Mouse (Mus musculus): ENCODE results near the gene Usp5. TPM values are rescaled to one million over a fixed set of nuclear protein-coding genes. Genes with fewer than 3 reads are reported as not detected.

Usp5 gene
- polyA plus RNA-seq, 1 experiment = 80.9 TPM

GRCm38 (mm10) chr6:124850535-124850934 is 21.3 kb upstream of the Usp5 start:
- Histone ChIP-seq H3K9ac (ENCODE audit: low read depth, poor library complexity, severe bottlenecking) (no peak overlapping the region), H3K4me3 (ENCODE audit: low read depth, low read length) (no peak overlapping the region), H3K9me3 (replicated peaks; ENCODE audit: control insufficient read depth, insufficient read depth, low read length, poor library complexity, severe bottlenecking) (no peaks in the 10 kb centered on the region), H3K36me3 (ENCODE audit: control insufficient read depth, insufficient read depth, low read length, poor library complexity, severe bottlenecking) (no peaks in the 10 kb centered on the region), H3K27me3 (ENCODE audit: control insufficient read depth, insufficient read depth, low read length, poor library complexity, severe bottlenecking) (no peaks in the 10 kb centered on the region), H3K4me1 (ENCODE audit: control insufficient read depth, insufficient read depth, low read length) (peaks cover 4% of the 10 kb centered on the region), H3K27ac (ENCODE audit: insufficient read depth, low read length) (no peak overlapping the region)
- peak; percentile 50; the same call in 1 of the 2 replicates for TF ChIP-seq EP300 (IDR thresholded peaks at IDR 0.05; ENCODE audit: insufficient read depth, low read depth, low read length)
- no peak for TF ChIP-seq CTCF (IDR thresholded peaks at IDR 0.05; ENCODE audit: low read depth, low read length)

- H3K9me3 ChIP-seq (replicated peaks; ENCODE audit: control insufficient read depth, insufficient read depth, low read length, poor library complexity, severe bottlenecking) = no peaks in the 10 kb centered on the region
- no peaks in the 10 kb centered on the region for H3K36me3 ChIP-seq (ENCODE audit: control insufficient read depth, insufficient read depth, low read length, poor library complexity, severe bottlenecking)
- H3K9ac ChIP-seq (ENCODE audit: low read depth, poor library complexity, severe bottlenecking) = no peak overlapping the region
- H3K27me3 ChIP-seq (ENCODE audit: control insufficient read depth, insufficient read depth, low read length, poor library complexity, severe bottlenecking) = no peaks in the 10 kb centered on the region
- no peak overlapping the region for H3K27ac ChIP-seq (ENCODE audit: insufficient read depth, low read length)
- no peak overlapping the region for H3K4me3 ChIP-seq (ENCODE audit: low read depth, low read length)
- H3K4me1 ChIP-seq (ENCODE audit: control insufficient read depth, insufficient read depth, low read length) = peaks cover 4% of the 10 kb centered on the region
- TF ChIP-seq CTCF (IDR thresholded peaks at IDR 0.05; ENCODE audit: low read depth, low read length) (peak; percentile 88), EP300 (IDR thresholded peaks at IDR 0.05; ENCODE audit: insufficient read depth, low read depth, low read length) (no peak)
Observed at GRCm38 (mm10) chr6:124847305-124847704, 18.0 kb upstream of the Usp5 start.

- peaks cover 2% of the 10 kb centered on the region for H3K4me1 ChIP-seq (ENCODE audit: control insufficient read depth, insufficient read depth, low read length)
- TF ChIP-seq POLR2A (IDR thresholded peaks at IDR 0.05; ENCODE audit: insufficient read depth, low read length) = no peak
- TF ChIP-seq CTCF (IDR thresholded peaks at IDR 0.05; ENCODE audit: low read depth, low read length) = no peak
- no peak for TF ChIP-seq EP300 (IDR thresholded peaks at IDR 0.05; ENCODE audit: insufficient read depth, low read depth, low read length)
- H3K4me3 ChIP-seq (ENCODE audit: low read depth, low read length) = no peak within 1 kb of the TSS
- no peaks in the 10 kb centered on the region for H3K36me3 ChIP-seq (ENCODE audit: control insufficient read depth, insufficient read depth, low read length, poor library complexity, severe bottlenecking)
- H3K9me3 ChIP-seq (replicated peaks; ENCODE audit: control insufficient read depth, insufficient read depth, low read length, poor library complexity, severe bottlenecking) = no peaks in the 10 kb centered on the region
- H3K27ac ChIP-seq (ENCODE audit: insufficient read depth, low read length) = no peak within 1 kb of the TSS
- no peak within 1 kb of the TSS for H3K9ac ChIP-seq (ENCODE audit: low read depth, poor library complexity, severe bottlenecking)
- H3K27me3 ChIP-seq (ENCODE audit: control insufficient read depth, insufficient read depth, low read length, poor library complexity, severe bottlenecking) = no peaks in the 10 kb centered on the region
Observed at GRCm38 (mm10) chr6:124840241-124841167, 11.2 kb upstream of the Usp5 start, which contains the start of gene Gnb3. Gnb3 (minus strand) TSS chr6:124840275.

- Histone ChIP-seq H3K36me3 (ENCODE audit: control insufficient read depth, insufficient read depth, low read length, poor library complexity, severe bottlenecking) (no peaks in the 10 kb centered on the region), H3K27me3 (ENCODE audit: control insufficient read depth, insufficient read depth, low read length, poor library complexity, severe bottlenecking) (no peaks in the 10 kb centered on the region), H3K9ac (ENCODE audit: low read depth, poor library complexity, severe bottlenecking) (no peak overlapping the region), H3K4me1 (ENCODE audit: control insufficient read depth, insufficient read depth, low read length) (peaks cover 2% of the 10 kb centered on the region), H3K9me3 (replicated peaks; ENCODE audit: control insufficient read depth, insufficient read depth, low read length, poor library complexity, severe bottlenecking) (no peaks in the 10 kb centered on the region), H3K27ac (ENCODE audit: insufficient read depth, low read length) (no peak overlapping the region), H3K4me3 (ENCODE audit: low read depth, low read length) (no peak overlapping the region)
- TF ChIP-seq POLR2A (IDR thresholded peaks at IDR 0.05; ENCODE audit: insufficient read depth, low read length) (no peak), EP300 (IDR thresholded peaks at IDR 0.05; ENCODE audit: insufficient read depth, low read depth, low read length) (no peak), CTCF (IDR thresholded peaks at IDR 0.05; ENCODE audit: low read depth, low read length) (no peak)
Observed at GRCm38 (mm10) chr6:124839805-124840204, 10.5 kb upstream of the Usp5 start.

GRCm38 (mm10) chr6:124836411-124836810 is 7.1 kb upstream of the Usp5 start:
- H3K9ac ChIP-seq (ENCODE audit: low read depth, poor library complexity, severe bottlenecking) = no peak overlapping the region
- no peaks in the 10 kb centered on the region for H3K27me3 ChIP-seq (ENCODE audit: control insufficient read depth, insufficient read depth, low read length, poor library complexity, severe bottlenecking)
- no peak overlapping the region for H3K4me3 ChIP-seq (ENCODE audit: low read depth, low read length)
- TF ChIP-seq EP300 (IDR thresholded peaks at IDR 0.05; ENCODE audit: insufficient read depth, low read depth, low read length) (no peak), POLR2A (IDR thresholded peaks at IDR 0.05; ENCODE audit: insufficient read depth, low read length) (no peak), CTCF (IDR thresholded peaks at IDR 0.05; ENCODE audit: low read depth, low read length) (no peak)
- H3K4me1 ChIP-seq (ENCODE audit: control insufficient read depth, insufficient read depth, low read length) = peaks cover 2% of the 10 kb centered on the region
- H3K9me3 ChIP-seq (replicated peaks; ENCODE audit: control insufficient read depth, insufficient read depth, low read length, poor library complexity, severe bottlenecking) = no peaks in the 10 kb centered on the region
- H3K36me3 ChIP-seq (ENCODE audit: control insufficient read depth, insufficient read depth, low read length, poor library complexity, severe bottlenecking) = peaks cover 16% of the 10 kb centered on the region
- no peak overlapping the region for H3K27ac ChIP-seq (ENCODE audit: insufficient read depth, low read length)

GRCm38 (mm10) chr6:124835531-124835930 is 6.2 kb upstream of the Usp5 start:
- H3K9me3 ChIP-seq (replicated peaks; ENCODE audit: control insufficient read depth, insufficient read depth, low read length, poor library complexity, severe bottlenecking) = no peaks in the 10 kb centered on the region
- peaks cover 4% of the 10 kb centered on the region for H3K4me1 ChIP-seq (ENCODE audit: control insufficient read depth, insufficient read depth, low read length)
- H3K27ac ChIP-seq (ENCODE audit: insufficient read depth, low read length) = no peak overlapping the region
- TF ChIP-seq EP300 (IDR thresholded peaks at IDR 0.05; ENCODE audit: insufficient read depth, low read depth, low read length) (no peak), CTCF (IDR thresholded peaks at IDR 0.05; ENCODE audit: low read depth, low read length) (no peak), POLR2A (IDR thresholded peaks at IDR 0.05; ENCODE audit: insufficient read depth, low read length) (no peak)
- H3K27me3 ChIP-seq (ENCODE audit: control insufficient read depth, insufficient read depth, low read length, poor library complexity, severe bottlenecking) = no peaks in the 10 kb centered on the region
- H3K9ac ChIP-seq (ENCODE audit: low read depth, poor library complexity, severe bottlenecking) = no peak overlapping the region
- no peak overlapping the region for H3K4me3 ChIP-seq (ENCODE audit: low read depth, low read length)
- peaks cover 17% of the 10 kb centered on the region for H3K36me3 ChIP-seq (ENCODE audit: control insufficient read depth, insufficient read depth, low read length, poor library complexity, severe bottlenecking)
